Mouse (Mus musculus) embryo, embryonic 9.5 days (tissue): ENCODE data around the gene Necap2.

Experiments used
- DNase-seq: peaks from one replicate; pipeline ENCODE4 v3.0.0-alpha.2; 2017; ENCODE audit errors: extremely low spot score

Gene Necap2

GRCm38 (mm10) chr4:141073661-141074060, 4.5 kb downstream of the Necap2 start:
- no peak for DNase-seq

GRCm38 (mm10) chr4:141072502-141072901, 5.7 kb downstream of the Necap2 start:
- no peak for DNase-seq

- peak; percentile 38 for DNase-seq
These were observed 8.4 kb downstream of the Necap2 start for GRCm38 (mm10) chr4:141069731-141070130.

GRCm38 (mm10) chr4:141068655-141069054, 9.5 kb downstream of the Necap2 start:
- DNase-seq, result no peak

- no peak for DNase-seq
These were observed 10.6 kb downstream of the Necap2 start for GRCm38 (mm10) chr4:141067516-141068046.

- DNase-seq, result no peak
These were observed 11.2 kb downstream of the Necap2 start for GRCm38 (mm10) chr4:141066709-141067515.

- peak; percentile 83 for DNase-seq
These were observed 13.0 kb downstream of the Necap2 start for GRCm38 (mm10) chr4:141065123-141065522.

- no peak for DNase-seq
These were observed 14.0 kb downstream of the Necap2 start for GRCm38 (mm10) chr4:141064104-141064659.

- DNase-seq, result peak; percentile 100
These were observed 17.5 kb downstream of the Necap2 start, which contains the start of gene Crocc for GRCm38 (mm10) chr4:141060426-141061301. Gene Crocc, minus strand, starts transcription at chr4:141060550.

GRCm38 (mm10) chr4:141059616-141060425, 18.3 kb downstream of the Necap2 start:
- peak; percentile 39 for DNase-seq

- DNase-seq, result no peak
These were observed 19.3 kb downstream of the Necap2 start for GRCm38 (mm10) chr4:141058835-141059234.

- DNase-seq, result no peak
These were observed 21.2 kb downstream of the Necap2 start for GRCm38 (mm10) chr4:141056970-141057369.

GRCm38 (mm10) chr4:141053568-141054161, 24.5 kb downstream of the Necap2 start:
- peak; percentile 39 for DNase-seq

GRCm38 (mm10) chr4:141053138-141053537, 25.0 kb downstream of the Necap2 start:
- no peak for DNase-seq

GRCm38 (mm10) chr4:141052442-141052841, 25.7 kb downstream of the Necap2 start:
- no peak for DNase-seq

- peak; percentile 75 for DNase-seq
These were observed 28.7 kb downstream of the Necap2 start for GRCm38 (mm10) chr4:141049476-141049835.

GRCm38 (mm10) chr4:141048810-141049475, 29.2 kb downstream of the Necap2 start:
- no peak for DNase-seq

GRCm38 (mm10) chr4:141044816-141045215, 33.3 kb downstream of the Necap2 start:
- peak; percentile 70 for DNase-seq

GRCm38 (mm10) chr4:141041117-141041516, 37.0 kb downstream of the Necap2 start:
- DNase-seq, result no peak
